Mouse (Mus musculus) retina, postnatal 1 day (tissue): Measurements from ENCODE around the gene Akap17b.
A peak's percentile ranks its signal among the peaks of the same experiment; 100 is the strongest.
"Not testable (repeated sequence)": the region's sequence is repeated elsewhere in the genome, so short reads cannot be mapped to it uniquely, and the experiment has no call there.

Experiments
- DNase-seq: peaks from one replicate; pipeline ENCODE4 v3.0.0-alpha.2; 2012

Akap17b gene

GRCm38 (mm10) chrX:36644657-36645551, at the start of gene Akap17b:
TSS of gene Akap17b (minus strand) at chrX:36645395.
- peak; percentile 92 for DNase-seq

GRCm38 (mm10) chrX:36691365-36691764, 46.2 kb upstream of the Akap17b start:
- no peak for DNase-seq

GRCm38 (mm10) chrX:36689655-36690054, 44.5 kb upstream of the Akap17b start:
- DNase-seq, result no peak

GRCm38 (mm10) chrX:36676836-36677235, 31.6 kb upstream of the Akap17b start:
- no peak for DNase-seq

DNA sequence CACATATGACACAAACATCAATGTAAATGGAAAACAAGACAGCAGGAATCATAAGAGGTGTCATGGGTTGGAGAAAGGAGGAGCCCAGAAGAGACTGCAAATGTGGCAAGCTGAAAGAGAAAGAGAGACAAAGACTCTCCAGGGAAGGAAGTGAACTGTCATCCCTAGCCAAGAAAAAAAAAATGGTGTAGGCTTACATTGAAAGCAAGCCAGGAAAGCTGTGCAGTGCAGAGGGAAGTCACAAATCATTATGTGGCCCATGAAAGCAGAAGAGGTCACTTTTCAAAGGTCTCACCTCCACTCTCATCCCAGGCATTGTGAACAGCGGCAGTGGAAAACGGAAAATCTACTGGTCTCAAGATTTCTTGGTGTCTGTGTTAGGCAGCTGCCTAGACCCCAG, 27.5 kb upstream of the Akap17b start:
- no peak for DNase-seq

GRCm38 (mm10) chrX:36640046-36640445, 5.1 kb downstream of the Akap17b start:
- DNase-seq, result no peak

DNA sequence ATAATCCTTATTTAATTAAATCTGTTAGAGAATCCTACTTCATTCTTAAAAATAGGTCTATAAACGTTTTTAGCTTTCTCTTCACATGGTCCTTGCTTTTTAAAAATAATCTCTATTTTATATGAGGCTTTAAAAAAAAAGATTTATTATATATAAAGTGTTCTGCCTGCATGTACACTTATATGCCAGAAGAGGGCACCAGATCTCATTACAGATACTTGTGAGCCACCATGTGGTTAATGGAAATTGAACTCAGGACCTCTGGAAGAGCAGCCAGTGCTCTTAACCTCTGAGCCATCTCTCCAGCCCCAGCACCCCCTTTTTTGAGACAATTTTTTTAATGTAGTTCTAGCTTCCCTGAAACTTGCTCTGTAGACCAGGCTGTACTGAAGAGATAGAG, 14.4 kb downstream of the Akap17b start:
- no peak for DNase-seq

DNA sequence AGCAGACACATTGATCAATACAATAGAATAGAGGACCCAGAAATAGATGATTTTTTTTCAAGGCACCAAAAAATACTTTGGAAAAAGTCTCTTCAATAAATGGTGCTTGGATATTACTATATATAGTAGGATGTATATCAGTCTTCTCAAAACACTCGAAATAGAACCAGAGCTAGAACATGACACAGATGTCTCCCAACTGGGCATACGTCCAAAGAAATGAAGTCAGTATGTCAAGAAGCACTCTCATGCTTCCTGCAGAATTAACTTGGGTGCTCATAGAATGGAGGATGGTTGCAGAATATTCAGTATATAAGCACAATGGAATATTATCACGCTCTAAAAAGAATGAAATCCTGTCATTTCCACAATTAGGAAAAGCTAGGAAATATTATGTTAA, 17.1 kb downstream of the Akap17b start:
- no peak for DNase-seq

GRCm38 (mm10) chrX:36609117-36609516, 36.1 kb downstream of the Akap17b start:
- no peak for DNase-seq

GRCm38 (mm10) chrX:36604040-36604439, 41.2 kb downstream of the Akap17b start:
- no peak for DNase-seq

DNA sequence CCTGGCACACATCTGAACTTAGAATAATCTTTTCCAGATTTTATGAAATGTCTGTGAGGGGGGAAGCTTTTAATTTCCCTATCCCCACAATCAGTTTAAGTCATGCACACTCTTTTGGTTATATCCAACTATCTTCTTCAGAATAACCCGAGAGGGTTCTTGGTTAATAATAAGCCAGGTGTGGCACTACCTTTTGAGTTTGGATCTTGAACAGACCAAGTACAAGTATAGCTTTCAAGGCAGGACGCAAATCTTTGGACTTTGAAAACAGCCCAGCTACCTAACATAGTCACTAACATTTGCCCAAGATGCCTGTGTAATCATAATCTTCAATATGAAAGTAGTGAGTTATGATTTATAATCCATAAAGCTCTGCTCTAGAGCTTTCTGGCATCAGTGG, 42.3 kb downstream of the Akap17b start:
- DNase-seq, result no peak

- no peak for DNase-seq
Observed at GRCm38 (mm10) chrX:36600066-36600465, 45.1 kb downstream of the Akap17b start.

DNA sequence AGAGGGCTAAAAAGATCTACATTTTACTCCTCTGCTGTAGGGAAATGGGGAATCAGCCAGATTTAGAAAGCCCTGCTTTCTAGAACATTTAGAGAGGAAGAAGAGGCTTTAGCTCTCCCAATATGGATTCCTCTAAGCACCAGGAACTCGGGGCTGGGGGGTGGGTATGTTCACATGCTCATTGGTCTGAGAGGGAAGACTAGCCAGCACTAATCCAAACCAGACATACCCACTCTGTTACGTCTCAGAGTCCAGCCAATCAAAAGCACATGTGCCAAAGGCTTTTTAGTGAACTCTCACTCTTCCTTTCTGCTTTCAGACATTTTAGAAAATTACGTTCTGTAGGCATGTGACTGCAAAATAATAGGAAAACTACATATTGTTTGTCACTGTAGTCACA, 45.5 kb downstream of the Akap17b start:
- DNase-seq, result peak; percentile 27

DNA sequence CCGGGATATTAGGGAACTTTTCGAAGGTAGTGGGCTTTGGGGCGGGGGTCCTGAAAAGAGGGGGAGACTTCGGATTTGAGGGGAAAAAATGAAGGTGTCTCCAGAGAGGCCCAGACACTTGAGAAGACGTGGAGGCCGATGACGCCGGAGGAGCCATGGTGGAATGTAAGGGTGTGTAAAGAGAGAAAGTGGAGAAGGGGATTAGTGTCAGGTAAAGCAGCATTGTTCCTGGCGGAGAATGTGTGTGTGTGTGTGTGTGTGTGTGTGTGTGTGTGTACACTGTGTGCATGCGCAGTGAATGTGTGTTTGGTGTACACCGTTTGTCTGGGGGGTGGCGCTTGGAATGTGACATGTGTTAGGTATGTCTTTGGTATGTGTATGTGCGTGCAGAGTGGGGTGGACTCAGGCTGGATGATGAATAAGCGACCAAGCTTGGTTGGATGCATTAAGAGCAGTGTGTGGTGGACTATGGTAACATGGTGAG, 46.3 kb downstream of the Akap17b start:
- DNase-seq, result peak; percentile 35

GRCm38 (mm10) chrX:36598390-36598810, 46.8 kb downstream of the Akap17b start:
- no peak for DNase-seq

- peak; percentile 89 for DNase-seq
Observed at GRCm38 (mm10) chrX:36597707-36598389, 47.3 kb downstream of the Akap17b start, which contains the start of gene Pgrmc1. TSS of gene Pgrmc1 (plus strand) at chrX:36598206.

- not testable (repeated sequence) for DNase-seq
Observed at GRCm38 (mm10) chrX:36596483-36597120, 48.6 kb downstream of the Akap17b start.

DNA sequence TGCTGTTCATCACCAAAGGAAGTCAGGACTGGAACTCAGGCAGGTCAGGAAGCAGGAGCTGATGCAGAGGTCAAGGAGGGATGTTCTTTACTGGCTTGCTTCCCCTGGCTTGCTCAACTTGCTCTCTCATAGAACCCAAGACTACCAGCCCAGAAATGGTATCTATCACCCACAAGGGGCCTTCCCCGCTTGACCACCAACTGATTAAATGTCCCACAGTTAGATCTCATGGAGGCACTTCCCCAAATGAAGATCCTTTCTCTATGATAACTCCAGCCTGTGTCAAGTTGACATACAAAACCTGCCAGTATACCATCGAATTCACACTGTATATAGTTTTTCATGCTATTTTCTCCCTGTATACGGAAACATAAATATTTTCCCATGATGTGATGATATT, 49.9 kb downstream of the Akap17b start:
- no peak for DNase-seq

- no peak for DNase-seq
Observed at GRCm38 (mm10) chrX:36591539-36591938, 53.7 kb downstream of the Akap17b start.

DNA sequence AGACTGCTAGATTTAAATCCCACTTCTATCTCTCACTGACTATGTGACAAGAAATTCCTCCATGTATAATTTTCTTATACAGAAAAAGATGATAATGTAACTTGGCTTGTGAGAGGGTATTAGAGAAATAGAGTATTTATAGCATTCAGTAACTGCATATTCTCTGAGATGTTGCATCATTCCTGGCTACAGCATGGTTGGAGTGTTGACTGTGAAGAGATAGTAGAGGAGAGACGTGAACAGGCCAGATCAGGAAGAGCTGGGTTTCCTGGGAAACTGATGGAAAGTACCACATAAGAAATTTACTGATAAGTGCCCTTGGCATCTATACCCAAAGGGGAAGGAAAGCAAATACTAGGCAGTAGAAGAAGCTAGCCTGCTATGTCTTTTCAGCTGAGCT, 54.1 kb downstream of the Akap17b start:
- DNase-seq, result no peak

GRCm38 (mm10) chrX:36590266-36590665, 54.9 kb downstream of the Akap17b start:
- DNase-seq, result no peak

DNA sequence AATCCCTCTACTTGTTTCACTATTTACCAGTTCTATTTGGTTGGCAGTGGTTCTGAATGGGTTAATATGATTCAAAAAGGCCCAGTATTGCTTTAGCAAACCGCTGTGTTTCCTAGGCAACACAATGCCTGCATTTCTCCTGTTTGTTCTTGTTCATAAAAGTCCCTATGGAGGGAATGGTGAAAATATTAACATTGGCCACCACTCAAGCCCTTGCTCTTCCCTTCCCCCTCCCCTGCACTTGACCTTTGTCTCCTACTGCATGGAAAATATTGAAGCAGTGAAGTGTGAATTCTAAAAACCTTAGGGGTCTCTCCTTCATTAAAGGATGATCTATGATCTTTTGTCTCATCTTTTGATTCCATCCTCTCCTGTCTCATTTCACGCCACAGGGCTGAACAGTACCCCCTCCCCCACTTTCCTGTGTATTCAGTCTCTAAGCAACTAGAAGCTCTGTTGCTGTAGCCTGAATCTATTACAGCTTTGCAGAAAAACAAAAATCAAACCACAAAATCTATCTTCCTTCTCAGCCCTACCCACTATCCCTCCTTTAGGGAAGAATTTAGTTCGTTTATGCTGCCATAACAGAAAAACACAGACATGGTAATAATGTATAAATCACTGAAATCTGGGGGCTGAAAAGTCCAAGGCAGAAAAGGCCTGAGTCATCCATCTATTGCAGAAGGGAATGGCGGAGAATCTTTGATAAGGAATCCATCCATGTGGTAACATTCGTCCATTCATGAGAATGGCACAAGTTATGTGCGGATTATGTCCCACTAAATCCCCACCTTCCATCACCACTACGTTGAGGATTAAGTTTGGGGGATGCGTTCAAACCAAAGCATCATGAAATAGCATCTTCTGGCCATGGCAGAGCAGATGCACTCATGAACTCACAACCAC, 57.6 kb downstream of the Akap17b start:
- peak; percentile 19 for DNase-seq
